In genomic region chr7:82544390-82544919, GRCm38 (mm10) we compare ENCODE assay signal across 22 mouse cellular contexts.
DNase-seq lines count a peak whose midpoint lies in the region; ATAC-seq and TF ChIP-seq lines count a peak whose summit lies in the region.
"Had no signal": no experiment of that assay in that cellular context is flagged by ENCODE, and none has a peak within 500 bp of the region (broad histone marks: within the 10 kb centered on the region; RNA-seq: fewer than 3 reads in every experiment).

No protein-coding gene starts in this region.

- peak; percentile 4 for DNase-seq in midbrain, embryonic 14.5 days
- DNase-seq in midbrain, embryonic 10.5 days (ENCODE audit: low spot score) = no peak
- DNase-seq in brain, embryonic 14.5 days (ENCODE audit: low read depth) = peak; percentile 17
- peak; percentile 34 for DNase-seq in embryonic facial prominence, embryonic 10.5 days (ENCODE audit: low spot score)
- peak; percentile 48 for DNase-seq in mesoderm, embryonic 11.5 days (ENCODE audit: low read depth, low spot score)
- DNase-seq in kidney, adult 18-20 months = no peak
- DNase-seq: adrenal gland, postnatal 14 days; cerebellum, adult 9-10 months; gastrocnemius, postnatal 14 days; kidney, adult 9 months; kidney, postnatal 25 days; lung, postnatal 4 days; right cerebral cortex, adult 18-20 months; right cerebral cortex, postnatal 4 days; thymus, adult 18-20 months; thymus, postnatal 36 days had no signal

- no peak for TF ChIP-seq POLR2A in brain, embryonic 14.5 days (IDR thresholded peaks at IDR 0.05; ENCODE audit: borderline replicate concordance, extremely low read depth, insufficient read depth, insufficient read length, poor library complexity, severe bottlenecking)

- H3K36me3 ChIP-seq in midbrain, embryonic 14.5 days (ENCODE audit: control insufficient read depth, insufficient read depth, low read length) = no peaks in the 10 kb centered on the region
- H3K36me3 ChIP-seq in midbrain, embryonic 10.5 days = no peaks in the 10 kb centered on the region
- H3K36me3 ChIP-seq in embryonic facial prominence, embryonic 10.5 days (replicated peaks) = no peaks in the 10 kb centered on the region
- H3K36me3 ChIP-seq: embryonic facial prominence, embryonic 15.5 days; forebrain, embryonic 15.5 days; intestine, embryonic 15.5 days; neural tube, embryonic 13.5 days had no signal

- ATAC-seq in midbrain, embryonic 14.5 days (ENCODE audit: low FRiP score, low TSS enrichment) = no peak
- no peak for ATAC-seq in CD4-positive, CD25-positive, alpha-beta regulatory T cell, adult 4 months
- ATAC-seq: forebrain, embryonic 15.5 days; intestine, embryonic 15.5 days had no signal

- no peak overlapping the region for H3K4me3 ChIP-seq in midbrain, embryonic 14.5 days (replicated peaks; ENCODE audit: low read depth, low read length)
- H3K4me3 ChIP-seq in midbrain, embryonic 10.5 days = no peak overlapping the region
- no peak overlapping the region for H3K4me3 ChIP-seq in embryonic facial prominence, embryonic 10.5 days
- H3K4me3 ChIP-seq: embryonic facial prominence, embryonic 15.5 days; forebrain, embryonic 15.5 days; intestine, embryonic 15.5 days; layer of hippocampus, adult 2 months; neural tube, embryonic 13.5 days had no signal

- no peaks in the 10 kb centered on the region for H3K27me3 ChIP-seq in midbrain, embryonic 14.5 days (ENCODE audit: control insufficient read depth, insufficient read depth, low read length)
- H3K27me3 ChIP-seq in midbrain, embryonic 10.5 days (ENCODE audit: low read depth, poor library complexity, severe bottlenecking) = no peaks in the 10 kb centered on the region
- no peaks in the 10 kb centered on the region for H3K27me3 ChIP-seq in embryonic facial prominence, embryonic 10.5 days (replicated peaks; ENCODE audit: low read depth, poor library complexity, severe bottlenecking)
- H3K27me3 ChIP-seq: embryonic facial prominence, embryonic 15.5 days; forebrain, embryonic 15.5 days; intestine, embryonic 15.5 days; neural tube, embryonic 13.5 days had no signal

- H3K4me1 ChIP-seq in midbrain, embryonic 14.5 days (ENCODE audit: control insufficient read depth, insufficient read depth, low read length) = 0 out of 2 replicates have a peak, but pooled peaks cover 2% of the 10 kb centered on the region
- no peaks in the 10 kb centered on the region; the same call in 1 of the 2 replicates for H3K4me1 ChIP-seq in midbrain, embryonic 10.5 days
- peaks cover 17% of the 10 kb centered on the region for H3K4me1 ChIP-seq in embryonic facial prominence, embryonic 10.5 days
- H3K4me1 ChIP-seq: forebrain, embryonic 15.5 days; intestine, embryonic 15.5 days had no signal

- no peak overlapping the region for H3K27ac ChIP-seq in midbrain, embryonic 14.5 days (replicated peaks; ENCODE audit: low read depth, low read length)
- H3K27ac ChIP-seq in midbrain, embryonic 10.5 days (replicated peaks) = no peak overlapping the region
- H3K27ac ChIP-seq in embryonic facial prominence, embryonic 10.5 days (replicated peaks) = no peak overlapping the region
- H3K27ac ChIP-seq: embryonic facial prominence, embryonic 15.5 days; forebrain, embryonic 15.5 days; intestine, embryonic 15.5 days; layer of hippocampus, adult 2 months; neural tube, embryonic 13.5 days had no signal

- 72% methylated on average over 6 of the region's 6 CpGs for WGBS in midbrain, embryonic 14.5 days
- WGBS in midbrain, embryonic 10.5 days = 84% methylated on average over 6 of the region's 6 CpGs
- WGBS in embryonic facial prominence, embryonic 10.5 days = 50% methylated on average over 6 of the region's 6 CpGs

- no peak for TF ChIP-seq CTCF in brain, embryonic 14.5 days (IDR thresholded peaks at IDR 0.05; ENCODE audit: borderline replicate concordance, extremely low read depth, insufficient read depth, insufficient read length)

- H3K9me3 ChIP-seq in midbrain, embryonic 14.5 days (ENCODE audit: control insufficient read depth, low read length) = no peaks in the 10 kb centered on the region
- no peaks in the 10 kb centered on the region for H3K9me3 ChIP-seq in midbrain, embryonic 10.5 days (replicated peaks)
- no peaks in the 10 kb centered on the region for H3K9me3 ChIP-seq in embryonic facial prominence, embryonic 10.5 days
- H3K9me3 ChIP-seq: embryonic facial prominence, embryonic 15.5 days; forebrain, embryonic 15.5 days; intestine, embryonic 15.5 days; neural tube, embryonic 13.5 days had no signal

- H3K4me2 ChIP-seq in midbrain, embryonic 14.5 days (ENCODE audit: low read length) = no peak overlapping the region
- H3K4me2 ChIP-seq: embryonic facial prominence, embryonic 15.5 days; forebrain, embryonic 15.5 days; intestine, embryonic 15.5 days; neural tube, embryonic 13.5 days had no signal

- no peak overlapping the region for H3K9ac ChIP-seq in midbrain, embryonic 14.5 days (replicated peaks; ENCODE audit: low read length)
- H3K9ac ChIP-seq: embryonic facial prominence, embryonic 15.5 days; forebrain, embryonic 15.5 days; intestine, embryonic 15.5 days; neural tube, embryonic 13.5 days had no signal

Comparison
In these comparisons a context has a peak if more than half of its experiments do, and no peak if none do; other contexts are left out.
1. DNase-seq: peak in midbrain, embryonic 14.5 days (single experiment), brain, embryonic 14.5 days (single experiment), embryonic facial prominence, embryonic 10.5 days (single experiment) and mesoderm, embryonic 11.5 days (single experiment); none in midbrain, embryonic 10.5 days (single experiment) and kidney, adult 18-20 months (single experiment).